Mouse (Mus musculus): ENCODE measurements around the gene Rai1.

GRCm38 (mm10) chr11:60148591-60148990, 43.8 kb downstream of the Rai1 start:
- TF ChIP-seq POLR2A (IDR thresholded peaks at IDR 0.05; ENCODE audit: control insufficient read depth, extremely low read depth, insufficient read depth, low read length, poor library complexity) (no peak), CTCF (IDR thresholded peaks at IDR 0.05; ENCODE audit: borderline replicate concordance, control insufficient read depth, extremely low read depth, insufficient read depth, low read length, poor library complexity) (no peak)

All from thymus, adult 2 months (tissue).